Mouse (Mus musculus) myocyte (in vitro differentiated cells): ENCODE measurements at regions not wholly inside any gene's neighbourhood (a gene's known extent, or its start where the extent isn't known, plus 50 kb on each side); places are given as distances from the start of the nearest gene placed in this dataset.

Experiments
- E2F4 ChIP-seq: IDR thresholded peaks from one replicate; pipeline ENCODE4 v1.6.1; 2011; ENCODE audit warnings: mild to moderate bottlenecking, control low read depth, moderate library complexity; ENCODE audit not compliant: insufficient read depth
- MYOD1 ChIP-seq, 3 experiments: IDR thresholded peaks; one replicate each; pipeline ENCODE4 v1.6.1; 2011; ENCODE audit warnings: control low read depth in 2 of 3, low read depth in 2 of 3, mild to moderate bottlenecking in 2 of 3, moderate library complexity in 1 of 3; ENCODE audit not compliant: insufficient read length in 2 of 3, control insufficient read depth in 1 of 3
- POLR2A ChIP-seq: IDR thresholded peaks from one replicate; pipeline ENCODE4 v1.6.1; 2011; ENCODE audit warnings: low read depth, mild to moderate bottlenecking, control low read depth, moderate library complexity; ENCODE audit not compliant: insufficient read length
- POLR2AphosphoS2 ChIP-seq: IDR thresholded peaks from one replicate; pipeline ENCODE4 v1.6.1; 2011; ENCODE audit warnings: low read depth, control low read depth; ENCODE audit not compliant: insufficient read length
- USF1 ChIP-seq: IDR thresholded peaks from one replicate; pipeline ENCODE4 v1.6.1; 2011; ENCODE audit warnings: low read depth, mild to moderate bottlenecking, control low read depth, moderate library complexity

DNA sequence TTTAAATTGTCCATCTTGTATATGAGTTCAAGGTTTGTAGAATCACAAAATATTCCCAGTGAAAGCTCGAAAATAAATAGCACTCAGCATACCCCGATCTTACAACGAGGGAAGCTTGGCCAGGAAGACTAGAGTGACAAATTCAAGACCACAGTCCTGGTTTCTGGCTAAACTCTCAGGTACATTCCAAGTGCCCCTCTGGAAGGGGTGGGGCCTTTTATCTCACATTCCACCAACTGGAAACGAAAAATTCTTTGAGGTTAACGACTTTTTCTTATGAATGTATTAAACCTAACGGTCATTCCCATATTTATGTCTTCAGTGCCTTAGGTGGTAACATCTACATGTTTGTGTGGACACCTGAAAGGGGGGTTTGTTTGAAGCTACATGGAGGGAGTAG lies 50.8 kb upstream of the Spred1 start:
- no peak for TF ChIP-seq POLR2A
- no peak for TF ChIP-seq MYOD1 (IDR thresholded peaks at IDR 0.05; ENCODE audit: control insufficient read depth in 1 of 3, insufficient read length in 2 of 3, low read depth in 2 of 3)
- TF ChIP-seq E2F4, result no peak
- TF ChIP-seq POLR2AphosphoS2, result no peak
- no peak for TF ChIP-seq USF1
